Mouse (Mus musculus): ENCODE results near the gene Atrn. TPM values are rescaled to one million over a fixed set of nuclear protein-coding genes. Genes with fewer than 3 reads are reported as not detected.

The Atrn gene
- polyA plus RNA-seq, 1 experiment: 0.09 TPM

DNA sequence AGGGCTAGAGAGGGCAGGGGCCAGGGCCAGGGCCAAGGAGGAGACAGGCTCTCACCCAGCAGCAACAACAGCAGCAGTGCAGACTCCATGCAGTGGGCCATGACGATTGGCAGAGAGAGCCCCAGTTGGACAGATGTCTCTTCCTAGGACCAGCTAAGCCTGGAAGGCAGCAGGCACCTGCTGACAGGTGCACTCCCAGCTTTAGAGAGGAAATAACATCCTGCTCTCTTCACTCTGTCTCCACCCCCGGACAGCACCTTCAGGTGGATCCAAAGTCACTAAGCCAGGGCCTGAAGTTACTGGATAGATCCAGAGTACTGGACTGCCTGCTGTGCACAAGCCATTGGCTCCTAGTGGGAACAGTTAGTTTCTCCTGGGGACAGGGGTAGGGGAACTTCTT is 136.7 kb downstream of the Atrn start, which contains the start of gene Gfra4:
Gene Gfra4, minus strand, starts transcription at position 101 of the 400 bp plus-strand sequence.
- TF ChIP-seq TAL1 (IDR thresholded peaks at IDR 0.05; ENCODE audit: low read length) (no peak), GATA1 (IDR thresholded peaks at IDR 0.05; ENCODE audit: low read length) (no peak)
- Histone ChIP-seq H3K4me3 (replicated peaks) (no peak within 1 kb of the TSS), H3K4me1 (ENCODE audit: control insufficient read depth) (peaks cover 20% of the 10 kb centered on the region), H3K36me3 (ENCODE audit: control insufficient read depth) (no peaks in the 10 kb centered on the region), H3K27me3 (ENCODE audit: control insufficient read depth) (peaks cover 80% of the 10 kb centered on the region), H3K9me3 (ENCODE audit: control insufficient read depth, low read length) (no peaks in the 10 kb centered on the region; the same call in 1 of the 2 replicates)

DNA sequence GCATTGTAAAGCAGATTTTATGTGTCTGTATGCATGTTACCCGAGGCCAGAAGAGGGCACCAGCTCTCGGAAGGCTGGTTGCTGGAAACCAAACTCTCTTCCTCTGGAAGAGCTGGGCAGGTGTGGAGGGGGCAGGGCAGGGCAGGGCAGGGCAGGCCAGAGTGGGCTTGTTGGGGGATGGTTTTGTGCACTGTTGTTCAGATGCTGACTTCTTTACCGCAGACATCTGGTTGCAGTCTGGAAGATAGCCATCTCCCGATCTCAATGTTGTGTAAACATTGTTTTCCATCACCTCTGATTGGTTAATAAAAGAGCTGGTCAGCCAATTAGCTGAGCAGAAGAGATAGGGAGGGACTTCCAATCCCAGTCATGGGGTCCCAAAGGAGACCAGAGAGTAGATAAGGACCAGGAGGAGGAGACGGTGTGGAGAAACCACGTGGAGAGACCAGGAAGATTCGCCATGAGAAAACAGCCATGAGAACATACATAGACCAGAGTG is 138.1 kb downstream of the Atrn start:
- Histone ChIP-seq H3K27me3 (ENCODE audit: control insufficient read depth) (peaks cover 71% of the 10 kb centered on the region), H3K4me3 (replicated peaks) (no peak overlapping the region), H3K9me3 (ENCODE audit: control insufficient read depth, low read length) (no peaks in the 10 kb centered on the region; the same call in 1 of the 2 replicates), H3K4me1 (ENCODE audit: control insufficient read depth) (peaks cover 20% of the 10 kb centered on the region), H3K36me3 (ENCODE audit: control insufficient read depth) (no peaks in the 10 kb centered on the region)
- TF ChIP-seq GATA1 (IDR thresholded peaks at IDR 0.05; ENCODE audit: low read length): no peak
- no peak for TF ChIP-seq TAL1 (IDR thresholded peaks at IDR 0.05; ENCODE audit: low read length)

DNA sequence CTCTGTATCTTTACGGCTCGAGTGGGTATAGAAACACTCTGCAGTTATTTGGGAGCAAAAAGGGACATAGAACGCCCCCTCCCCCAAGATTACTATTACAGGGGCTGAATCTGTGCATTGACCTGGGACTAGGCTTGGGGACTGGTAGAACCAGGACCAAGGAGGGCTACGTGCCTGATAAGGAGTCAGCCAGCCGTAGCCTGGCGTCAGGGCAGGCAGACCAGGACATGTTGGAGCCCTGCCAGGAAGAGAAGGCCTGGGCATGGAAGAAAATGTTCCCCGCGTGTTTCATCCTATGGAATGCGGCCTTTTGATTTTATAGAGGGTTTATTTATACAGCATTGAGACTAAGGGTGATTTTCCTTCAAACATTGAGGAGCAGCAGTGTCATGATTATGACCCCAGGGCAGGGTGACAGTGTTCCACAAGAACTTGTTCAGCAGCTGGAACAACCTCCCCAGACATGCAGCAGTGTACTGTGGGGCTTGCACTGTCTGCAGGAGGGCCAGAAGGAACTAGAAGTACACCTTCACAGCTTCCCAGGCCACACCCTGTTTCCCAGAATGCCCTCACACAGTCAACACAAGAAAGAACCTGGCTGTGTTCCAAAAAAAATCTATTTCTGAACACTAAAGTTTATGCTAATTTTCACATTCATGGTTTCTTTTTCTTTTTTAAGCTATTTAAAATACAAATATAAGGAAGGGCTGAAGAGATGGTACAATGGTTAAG is 138.9 kb downstream of the Atrn start:
- peaks cover 66% of the 10 kb centered on the region for H3K27me3 ChIP-seq (ENCODE audit: control insufficient read depth)
- peaks cover 20% of the 10 kb centered on the region for H3K4me1 ChIP-seq (ENCODE audit: control insufficient read depth)
- no peaks in the 10 kb centered on the region for H3K36me3 ChIP-seq (ENCODE audit: control insufficient read depth)
- H3K4me3 ChIP-seq (replicated peaks): no peak overlapping the region
- H3K9me3 ChIP-seq (ENCODE audit: control insufficient read depth, low read length): no peaks in the 10 kb centered on the region; the same call in 1 of the 2 replicates
- TF ChIP-seq GATA1 (IDR thresholded peaks at IDR 0.05; ENCODE audit: low read length) (no peak), TAL1 (IDR thresholded peaks at IDR 0.05; ENCODE audit: low read length) (no peak)

DNA sequence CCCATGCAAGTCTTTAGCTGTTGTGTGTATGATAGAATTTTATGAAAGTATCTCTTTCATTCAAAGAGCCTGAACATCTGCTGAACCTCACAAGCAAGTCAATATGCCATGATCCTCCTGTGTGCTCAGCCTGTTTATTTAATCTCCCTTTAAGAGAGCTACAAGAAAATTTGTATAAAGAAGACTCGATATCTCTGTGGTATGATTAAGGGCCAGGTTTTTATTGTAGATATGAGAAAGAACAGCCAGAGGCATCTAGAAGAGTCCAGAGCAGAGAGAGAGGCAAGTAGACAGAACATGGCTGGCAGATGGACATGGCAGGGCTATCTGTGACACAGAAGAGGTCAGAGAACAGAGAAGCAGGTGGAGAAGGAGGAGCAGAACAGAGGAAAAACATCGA is 139.7 kb downstream of the Atrn start:
- no peaks in the 10 kb centered on the region for H3K36me3 ChIP-seq (ENCODE audit: control insufficient read depth)
- no peaks in the 10 kb centered on the region; the same call in 1 of the 2 replicates for H3K9me3 ChIP-seq (ENCODE audit: control insufficient read depth, low read length)
- peaks cover 20% of the 10 kb centered on the region for H3K4me1 ChIP-seq (ENCODE audit: control insufficient read depth)
- peaks cover 66% of the 10 kb centered on the region for H3K27me3 ChIP-seq (ENCODE audit: control insufficient read depth)
- H3K4me3 ChIP-seq (replicated peaks): no peak overlapping the region
- no peak for TF ChIP-seq TAL1 (IDR thresholded peaks at IDR 0.05; ENCODE audit: low read length)
- no peak for TF ChIP-seq GATA1 (IDR thresholded peaks at IDR 0.05; ENCODE audit: low read length)

DNA sequence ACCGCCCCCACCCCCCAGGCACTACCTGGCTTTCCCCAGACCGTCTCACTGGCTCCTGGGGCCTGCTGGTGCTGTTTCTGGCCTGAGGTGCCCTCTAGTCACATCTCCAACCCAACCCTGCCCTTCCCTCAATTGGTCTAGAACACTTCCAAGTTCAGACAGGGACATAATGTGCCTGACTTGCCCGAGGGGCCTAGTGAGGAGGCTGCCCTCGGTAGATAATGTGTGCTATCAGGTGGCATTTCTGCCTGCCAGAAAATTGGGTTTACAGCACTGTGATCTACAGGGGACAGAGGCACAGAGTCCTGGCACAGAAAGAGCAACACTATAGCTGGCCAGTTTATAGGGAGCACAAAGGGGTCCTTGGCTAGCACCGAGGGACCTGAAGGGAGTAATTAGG is 145.7 kb downstream of the Atrn start:
- Histone ChIP-seq H3K4me3 (replicated peaks) (no peak overlapping the region), H3K27me3 (ENCODE audit: control insufficient read depth) (peaks cover 85% of the 10 kb centered on the region), H3K36me3 (ENCODE audit: control insufficient read depth) (no peaks in the 10 kb centered on the region), H3K9me3 (ENCODE audit: control insufficient read depth, low read length) (peaks cover 3% of the 10 kb centered on the region; the same call in 1 of the 2 replicates), H3K4me1 (ENCODE audit: control insufficient read depth) (peaks cover 51% of the 10 kb centered on the region)
- no peak for TF ChIP-seq GATA1 (IDR thresholded peaks at IDR 0.05; ENCODE audit: low read length)
- 0 out of 3 replicates have a peak, but pooled peaks have one; percentile 4 for TF ChIP-seq TAL1 (IDR thresholded peaks at IDR 0.05; ENCODE audit: low read length)

DNA sequence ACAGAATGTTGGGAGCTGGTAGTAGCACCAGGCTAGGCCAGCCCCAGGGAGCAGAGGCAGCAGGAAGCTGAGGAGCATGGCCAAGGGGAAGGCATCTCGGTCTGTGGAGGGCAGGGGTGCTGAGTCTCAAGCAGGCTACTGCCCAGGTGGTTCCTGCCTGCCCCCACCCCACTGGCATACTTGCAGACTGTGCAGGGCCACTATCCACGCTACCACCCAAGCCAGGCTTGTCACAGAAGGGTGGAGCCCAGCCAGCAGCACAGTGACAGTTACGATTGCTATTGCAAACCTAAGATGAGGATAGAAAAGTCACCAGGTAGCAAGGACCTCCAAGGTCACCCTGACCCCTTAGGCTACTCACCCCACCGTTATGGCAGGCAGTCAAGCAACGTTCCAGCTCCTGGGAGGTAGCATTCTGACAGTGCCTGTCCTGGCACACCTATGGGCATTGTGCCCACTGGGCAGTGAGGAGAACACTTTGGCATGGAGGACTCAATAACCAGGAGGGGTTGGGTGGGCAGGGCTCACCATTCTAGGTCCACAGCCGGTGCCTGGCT is 146.6 kb downstream of the Atrn start:
- no peak for TF ChIP-seq GATA1 (IDR thresholded peaks at IDR 0.05; ENCODE audit: low read length)
- TF ChIP-seq TAL1 (IDR thresholded peaks at IDR 0.05; ENCODE audit: low read length): no peak
- H3K36me3 ChIP-seq (ENCODE audit: control insufficient read depth): no peaks in the 10 kb centered on the region
- peaks cover 51% of the 10 kb centered on the region for H3K4me1 ChIP-seq (ENCODE audit: control insufficient read depth)
- H3K4me3 ChIP-seq (replicated peaks): no peak overlapping the region
- H3K9me3 ChIP-seq (ENCODE audit: control insufficient read depth, low read length): peaks cover 3% of the 10 kb centered on the region; the same call in 1 of the 2 replicates
- peaks cover 83% of the 10 kb centered on the region for H3K27me3 ChIP-seq (ENCODE audit: control insufficient read depth)

DNA sequence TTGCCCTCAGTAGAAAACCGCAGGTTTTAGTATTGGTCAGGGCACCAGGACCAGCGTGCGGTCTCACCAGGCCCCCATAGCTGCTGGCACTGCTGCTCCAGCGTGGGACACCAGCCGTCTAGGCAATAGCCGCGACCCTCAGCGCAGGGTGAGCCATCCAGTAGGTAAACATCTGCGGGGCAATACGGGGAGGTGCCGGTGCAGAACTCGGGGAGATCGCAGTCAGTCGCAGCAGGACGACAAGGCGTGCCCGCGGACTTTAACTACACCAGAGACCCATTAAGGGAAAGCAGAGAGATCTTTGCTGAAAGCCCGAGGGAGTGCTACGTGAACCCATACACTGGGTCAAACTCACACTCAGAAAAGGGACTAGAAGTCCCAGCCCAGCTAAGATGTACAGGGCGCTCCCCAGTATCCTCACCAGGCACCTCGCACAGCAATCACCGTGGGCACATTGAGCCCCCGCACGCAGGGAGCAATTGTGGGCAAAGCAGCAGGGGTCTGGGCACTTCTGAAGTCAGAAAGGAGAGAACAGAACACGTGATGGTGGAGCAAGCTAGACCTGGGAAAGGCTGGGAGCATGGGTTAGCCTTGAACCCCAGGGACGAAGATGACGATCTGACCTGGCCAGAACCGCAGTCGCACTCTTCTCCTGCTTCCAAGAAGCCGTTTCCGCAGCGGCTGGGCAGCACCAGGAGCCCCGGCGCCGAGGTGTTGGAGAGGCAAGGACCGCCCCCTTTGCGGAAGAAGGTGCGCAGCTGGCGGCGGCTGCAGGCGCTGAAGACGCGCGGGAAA is 147.8 kb downstream of the Atrn start:
- H3K9me3 ChIP-seq (ENCODE audit: control insufficient read depth, low read length): peaks cover 3% of the 10 kb centered on the region; the same call in 1 of the 2 replicates
- peaks cover 51% of the 10 kb centered on the region for H3K4me1 ChIP-seq (ENCODE audit: control insufficient read depth)
- H3K4me3 ChIP-seq (replicated peaks): no peak overlapping the region
- H3K27me3 ChIP-seq (ENCODE audit: control insufficient read depth): peaks cover 82% of the 10 kb centered on the region
- H3K36me3 ChIP-seq (ENCODE audit: control insufficient read depth): no peaks in the 10 kb centered on the region
- no peak for TF ChIP-seq TAL1 (IDR thresholded peaks at IDR 0.05; ENCODE audit: low read length)
- TF ChIP-seq GATA1 (IDR thresholded peaks at IDR 0.05; ENCODE audit: low read length): no peak

DNA sequence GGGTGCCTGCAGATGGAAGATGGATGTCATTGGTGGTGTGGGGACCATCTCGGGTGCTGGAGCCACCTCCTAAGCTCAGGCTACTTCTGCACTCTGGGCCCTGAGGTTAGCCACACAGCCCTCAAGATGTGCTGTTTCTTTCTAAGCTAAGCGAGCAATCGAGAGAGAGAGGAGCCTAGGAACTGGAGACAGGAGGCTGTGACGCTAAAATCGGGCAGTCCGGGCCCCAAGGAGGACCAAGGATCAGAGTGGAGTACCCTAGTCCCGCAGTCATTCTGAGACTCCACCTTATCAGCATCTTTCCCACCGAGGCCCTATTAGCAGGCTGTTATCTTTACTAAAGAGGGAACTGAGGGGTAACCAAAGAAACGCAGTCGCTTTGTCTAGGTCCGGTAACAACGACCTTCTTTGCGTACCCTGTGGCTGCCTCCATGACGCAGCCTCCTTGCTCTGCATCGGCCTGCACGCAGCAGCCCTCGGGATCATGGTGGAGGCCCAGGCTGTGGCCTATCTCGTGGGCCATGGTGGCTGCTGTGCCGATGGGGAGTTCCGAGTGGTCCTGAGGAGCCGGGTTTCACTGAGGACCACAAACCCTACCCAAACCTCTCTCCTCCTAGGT is 148.5 kb downstream of the Atrn start:
- peaks cover 84% of the 10 kb centered on the region for H3K27me3 ChIP-seq (ENCODE audit: control insufficient read depth)
- peaks cover 51% of the 10 kb centered on the region for H3K4me1 ChIP-seq (ENCODE audit: control insufficient read depth)
- peaks cover 3% of the 10 kb centered on the region; the same call in 1 of the 2 replicates for H3K9me3 ChIP-seq (ENCODE audit: control insufficient read depth, low read length)
- no peak overlapping the region for H3K4me3 ChIP-seq (replicated peaks)
- TF ChIP-seq GATA1 (IDR thresholded peaks at IDR 0.05; ENCODE audit: low read length) (no peak), TAL1 (IDR thresholded peaks at IDR 0.05; ENCODE audit: low read length) (no peak)
- H3K36me3 ChIP-seq (ENCODE audit: control insufficient read depth): no peaks in the 10 kb centered on the region
